Mouse (Mus musculus) kidney, adult 2 months (tissue): ENCODE results near the gene Cnpy3.

ENCODE experiments used
- CTCF ChIP-seq: fragments of 200-500 bp; conservative IDR thresholded peaks from 2 replicates; pipeline ENCODE4 v1.5.1; 2011; ENCODE audit warnings: low read depth, mild to moderate bottlenecking, control low read depth, low read length, moderate library complexity, mixed read lengths; ENCODE audit not compliant: insufficient read depth, insufficient read length
- POLR2A ChIP-seq: fragments of 200-500 bp; IDR thresholded peaks from one replicate; pipeline ENCODE4 v1.6.1; 2011; ENCODE audit warnings: low read depth, low read length, control low read depth

DNA sequence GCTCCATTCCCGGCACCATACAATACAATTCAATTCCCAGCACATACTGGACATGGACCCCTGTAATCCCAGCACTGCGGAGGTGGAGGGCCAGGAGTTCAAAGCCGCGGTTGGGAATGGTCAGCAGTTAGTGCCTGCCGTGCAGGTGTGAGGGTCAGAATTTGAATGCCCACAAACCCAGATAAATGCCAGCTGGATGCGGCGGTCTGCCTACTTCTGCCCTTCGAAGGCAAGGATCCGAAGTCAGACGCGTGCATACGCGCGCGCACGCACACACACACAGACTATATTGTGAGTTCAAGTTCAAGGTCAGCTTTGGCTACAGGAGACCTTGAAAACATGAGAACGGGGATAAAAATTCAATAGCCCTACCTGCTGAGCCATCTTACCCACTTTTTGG lies 19.6 kb upstream of the Cnpy3 start:
- no peak for TF ChIP-seq POLR2A
- TF ChIP-seq CTCF, result no peak
